Mouse (Mus musculus) large intestine, adult 2 months (tissue): Measurements from ENCODE around the gene Sprr2i. TPM values are rescaled to one million over a fixed set of nuclear protein-coding genes. Genes with fewer than 3 reads are reported as not detected.

ENCODE experiments used
- DNase-seq: peaks from one replicate; pipeline ENCODE4 v3.0.0-alpha.2; 2012; ENCODE audit warnings: low read depth, low spot score
- WGBS: fragments of 180-500 bp; shearing (Covaris S2); methylation state at CpG from one replicate; pipeline ENCODE4 v1.1.7; 2018; 5-methylcytosine and 5-hydroxymethylcytosine counted together
- polyA plus RNA-seq: library from polyadenylated mRNA; depleted of rRNA; stranded (reverse); fragments of >200 nt; gene quantifications from 2 replicates; pipeline ENCODE4 v1.2.3, GENCODE M21; 2012; rRNA removed

Sprr2i gene
- polyA plus RNA-seq, result not detected in 2 replicates

DNA sequence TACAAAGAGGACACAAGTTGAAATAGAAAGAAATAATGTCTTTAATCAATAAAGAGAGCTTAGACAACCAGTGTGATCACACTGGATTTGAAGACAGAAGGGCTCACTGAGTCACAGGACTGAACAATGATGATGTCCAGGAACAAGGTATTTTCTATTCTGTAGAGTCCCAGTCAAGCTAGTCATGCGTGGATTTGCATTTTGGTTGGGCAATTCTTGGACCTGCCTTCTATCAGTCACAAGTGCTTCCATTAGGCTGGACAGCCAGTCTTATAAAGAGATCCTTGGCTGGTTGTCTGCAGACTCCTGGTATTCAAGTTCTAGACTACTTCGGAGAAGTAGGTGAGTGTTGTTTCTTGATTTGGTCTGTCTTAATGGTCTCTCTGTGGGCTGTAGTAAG, at the start of gene Sprr2i:
Gene Sprr2i, plus strand, starts transcription at position 301 of the 400 bp plus-strand sequence.
- WGBS, result 94% methylated on average over 2 of the region's 2 CpGs
- no peak for DNase-seq

DNA sequence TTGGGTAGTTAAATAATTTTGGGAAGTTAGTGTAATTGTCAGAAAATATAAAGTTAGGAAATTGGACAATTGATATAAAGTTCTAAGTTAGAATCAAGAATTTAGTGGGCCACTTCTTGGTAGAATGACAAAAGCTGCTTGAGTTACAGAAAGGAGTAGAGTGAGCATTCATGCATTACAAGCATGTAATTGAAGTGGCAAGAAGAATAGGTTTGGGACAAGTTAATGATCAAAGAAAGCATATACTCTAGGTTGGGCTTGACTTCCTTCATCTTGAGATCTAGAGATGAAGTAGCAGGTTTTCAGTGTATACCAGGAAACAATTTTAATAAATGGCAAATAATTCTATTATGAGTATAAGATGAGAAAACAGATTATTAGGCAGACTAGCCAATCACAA, 46.2 kb upstream of the Sprr2i start:
- DNase-seq, result no peak

DNA sequence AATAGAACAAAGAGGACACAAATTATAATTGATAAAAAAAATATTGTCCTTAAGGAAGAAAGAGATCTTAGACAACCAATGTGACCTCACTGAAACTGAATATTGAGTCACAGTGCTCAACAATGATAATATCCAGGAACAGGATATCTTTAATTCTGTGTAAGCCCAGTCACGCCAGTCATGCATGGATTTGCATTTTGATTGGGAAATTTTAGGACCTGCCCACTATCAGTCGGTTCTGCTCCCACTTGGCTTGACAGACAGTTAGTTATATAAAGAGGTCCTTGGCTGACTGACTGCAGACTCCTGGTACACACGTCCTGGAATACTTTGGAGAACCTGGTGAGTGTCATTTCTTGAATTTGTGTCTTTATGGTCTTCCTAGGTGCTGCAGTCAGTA, 42.9 kb upstream of the Sprr2i start, which contains the start of gene Sprr2f:
Gene Sprr2f, plus strand, starts transcription at position 301 of the 400 bp plus-strand sequence.
- WGBS, result 59% methylated on average over 3 of the region's 3 CpGs
- DNase-seq, result no peak

DNA sequence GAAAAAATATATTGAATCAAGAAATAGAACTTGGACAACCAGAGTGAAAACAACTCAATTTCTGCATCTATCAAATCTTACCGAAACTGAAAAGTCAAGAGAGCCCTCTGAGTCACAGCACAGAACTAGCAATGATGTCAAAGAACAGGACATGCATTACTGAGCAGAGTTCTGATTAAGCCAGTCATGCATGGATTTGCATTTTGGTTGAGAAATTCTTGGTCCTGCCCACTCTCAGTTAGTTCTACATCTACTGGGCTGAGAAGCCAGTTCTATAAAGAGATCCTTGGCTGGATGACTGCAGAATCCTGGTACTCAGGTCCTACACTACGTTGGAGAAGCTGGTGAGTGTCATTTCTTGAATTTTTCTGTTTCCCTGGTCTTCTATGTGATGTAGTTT, 34.2 kb upstream of the Sprr2i start:
- DNase-seq, result no peak
- 79% methylated on average over 2 of the region's 2 CpGs for whole genome bisulfite sequencing

DNA sequence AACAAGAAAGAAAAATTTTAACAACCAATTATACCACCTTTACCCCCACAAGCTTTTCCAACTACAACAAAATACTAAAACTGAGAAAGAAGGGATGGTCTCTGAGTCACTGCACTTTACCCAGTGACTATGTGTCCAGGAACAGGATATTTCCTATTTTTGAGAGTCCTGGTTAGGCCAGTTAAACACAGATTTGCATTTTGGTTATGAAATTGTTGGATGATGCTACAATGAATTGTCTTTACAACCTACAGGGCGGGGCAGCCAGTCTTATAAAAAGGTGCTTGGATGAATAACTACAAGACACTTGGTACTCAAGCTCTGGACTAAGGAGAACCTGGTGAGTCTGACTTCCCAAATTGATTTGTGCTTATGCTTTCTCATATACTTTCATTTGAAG, 22.4 kb upstream of the Sprr2i start, which contains the start of gene Sprr2h:
Gene Sprr2h, plus strand, starts transcription at position 301 of the 400 bp plus-strand sequence.
- 66% methylated on average over 1 of the region's 1 CpGs for WGBS
- no peak for DNase-seq

DNA sequence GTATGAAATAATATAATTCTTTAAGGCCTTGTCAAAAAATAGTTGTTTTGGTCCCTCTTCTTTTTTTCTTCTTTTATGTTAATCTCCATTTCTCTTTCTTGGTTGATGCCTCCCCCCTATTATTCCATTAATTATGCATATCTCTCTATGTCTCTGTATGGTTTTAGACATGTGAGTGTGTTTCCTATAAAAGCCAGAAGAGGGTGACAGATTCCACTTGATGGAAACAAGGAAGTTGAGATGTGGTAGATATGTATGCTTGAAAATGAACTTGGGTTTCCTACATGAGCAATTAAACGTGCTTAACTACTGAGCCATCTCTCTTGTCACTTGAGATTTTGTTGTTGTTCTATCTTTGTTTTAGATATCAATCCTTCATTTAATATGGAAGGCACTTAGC, 13.5 kb upstream of the Sprr2i start:
- DNase-seq, result no peak
- 24% methylated on average over 1 of the region's 1 CpGs for WGBS

DNA sequence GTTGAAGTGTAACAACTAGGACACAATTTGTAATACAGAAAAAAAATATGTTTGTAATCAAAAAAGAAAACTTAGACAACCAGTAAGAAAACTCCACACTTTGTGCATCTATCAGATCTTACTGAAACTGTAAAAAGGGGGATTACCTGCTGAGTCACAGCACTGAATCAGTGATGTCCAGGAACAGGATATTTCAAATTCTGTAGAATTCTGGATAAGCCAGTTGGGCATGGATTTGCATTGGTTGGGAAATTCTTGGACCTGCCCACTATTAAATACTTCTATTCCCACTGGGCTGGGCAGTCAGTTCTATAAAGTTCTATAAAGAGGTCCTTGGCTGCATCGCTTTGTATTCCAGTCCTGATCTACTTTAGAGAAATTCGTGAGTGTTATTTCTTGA, 10.0 kb downstream of the Sprr2i start, which contains the start of gene Sprr2j-ps:
Gene Sprr2j-ps, plus strand, starts transcription at position 301 of the 400 bp plus-strand sequence.
- 78% methylated on average over 2 of the region's 2 CpGs for WGBS
- no peak for DNase-seq

DNA sequence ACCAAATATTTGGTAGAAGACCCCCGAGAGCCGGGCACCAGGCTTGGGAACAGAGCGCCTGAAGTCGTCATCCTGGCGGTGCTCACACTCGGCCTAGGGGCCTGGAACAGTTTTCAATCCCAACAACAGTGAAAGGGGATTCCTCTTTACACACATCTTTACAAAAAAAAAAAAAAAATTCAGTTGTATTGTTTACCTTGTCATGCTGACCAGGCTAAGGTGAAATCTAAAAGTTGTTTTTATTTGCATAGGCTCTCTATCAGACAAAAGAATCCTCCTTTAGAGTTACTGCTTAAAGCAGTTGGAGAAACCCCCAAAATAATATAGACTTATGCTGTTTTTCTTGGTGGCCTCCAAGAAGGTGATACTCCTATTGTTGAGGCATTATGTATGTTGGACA, 21.5 kb downstream of the Sprr2i start, which contains the start of gene Gm9774:
Gene Gm9774, minus strand, starts transcription at position 101 of the 400 bp plus-strand sequence.
- DNase-seq, result no peak
- WGBS, result 92% methylated on average over 6 of the region's 6 CpGs

DNA sequence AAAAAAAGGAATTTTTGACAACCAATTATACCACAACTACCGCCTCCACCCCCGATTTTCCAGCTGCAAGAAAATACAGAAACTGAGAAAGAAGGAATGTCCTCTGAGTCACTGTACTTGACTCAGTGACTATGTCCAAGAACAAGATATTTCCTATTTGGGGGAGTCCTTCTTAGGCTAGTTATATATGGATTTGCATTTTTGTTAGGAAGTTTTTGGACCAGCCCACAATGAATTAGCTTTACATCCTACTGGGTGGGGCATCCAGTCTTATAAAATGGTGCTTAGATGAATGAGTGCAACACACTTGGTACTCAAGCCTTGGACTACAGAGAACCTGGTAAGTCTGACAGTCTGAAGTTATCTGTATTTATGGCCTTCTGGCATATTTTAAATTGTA, 24.5 kb downstream of the Sprr2i start, which contains the start of gene Sprr2k:
Gene Sprr2k, plus strand, starts transcription at position 301 of the 400 bp plus-strand sequence.
- 86% methylated on average over 2 of the region's 2 CpGs for WGBS
- no peak for DNase-seq

DNA sequence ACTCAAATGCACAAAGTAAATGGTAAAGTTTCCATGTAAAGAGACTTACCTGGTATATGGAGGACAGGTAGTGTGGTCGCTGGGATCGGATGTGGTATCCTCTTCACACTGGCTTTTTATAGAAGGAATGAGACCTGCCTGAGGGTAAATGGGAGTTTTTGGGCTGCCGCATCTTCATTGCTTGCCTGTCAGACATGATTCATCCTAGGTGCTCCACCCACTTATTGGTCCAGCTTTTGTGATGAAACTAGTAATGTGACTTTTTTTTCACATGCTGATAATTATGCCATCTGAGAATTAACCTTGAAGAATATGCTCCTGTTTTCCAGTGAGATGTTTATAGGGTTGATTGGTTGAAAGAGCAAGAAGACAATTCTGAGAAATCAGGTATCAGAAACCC, 30.9 kb downstream of the Sprr2i start, which contains the start of gene Sprr1b:
Gene Sprr1b, minus strand, starts transcription at position 101 of the 400 bp plus-strand sequence.
- no peak for DNase-seq
- WGBS, result 90% methylated on average over 3 of the region's 3 CpGs

DNA sequence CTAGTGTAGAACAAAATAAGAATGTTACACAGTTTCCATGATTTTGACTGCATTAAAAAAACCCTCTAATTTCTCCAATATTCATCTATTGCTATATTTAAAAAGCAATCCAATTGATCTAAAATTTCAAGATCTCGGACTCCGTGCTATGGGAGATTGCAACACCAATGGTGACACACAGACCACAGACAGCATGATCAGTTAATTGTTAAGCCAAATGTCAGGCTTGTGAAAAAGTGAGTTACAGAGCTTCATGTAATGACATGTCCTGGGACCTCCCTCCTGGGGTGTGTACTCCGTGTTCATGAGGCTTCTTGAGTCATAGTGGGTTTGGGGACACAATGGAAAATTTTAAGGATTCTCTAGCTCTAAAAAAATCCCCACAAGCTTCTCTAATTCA, 32.4 kb downstream of the Sprr2i start:
- DNase-seq, result no peak
- 69% methylated on average over 3 of the region's 3 CpGs for WGBS

DNA sequence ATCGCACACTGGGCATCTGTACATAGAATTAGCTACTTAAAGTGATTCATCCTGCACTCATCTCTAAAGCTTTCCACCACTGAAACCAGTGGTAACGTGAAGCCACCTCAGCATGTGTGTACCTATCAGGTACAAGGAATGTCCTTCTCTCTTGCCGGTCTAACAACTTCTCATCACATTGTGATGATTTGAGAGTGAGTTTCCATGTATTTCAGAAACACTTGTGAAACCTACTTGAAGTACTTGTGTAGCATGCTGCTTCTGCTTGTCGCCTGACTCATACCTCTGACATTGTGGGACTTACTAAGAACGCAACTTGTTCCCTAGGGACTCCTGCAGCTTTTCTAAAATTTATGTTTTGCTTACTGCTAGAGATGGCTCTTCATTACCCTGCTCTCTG, 47.4 kb downstream of the Sprr2i start:
- DNase-seq, result no peak
- 81% methylated on average over 5 of the region's 5 CpGs for WGBS

DNA sequence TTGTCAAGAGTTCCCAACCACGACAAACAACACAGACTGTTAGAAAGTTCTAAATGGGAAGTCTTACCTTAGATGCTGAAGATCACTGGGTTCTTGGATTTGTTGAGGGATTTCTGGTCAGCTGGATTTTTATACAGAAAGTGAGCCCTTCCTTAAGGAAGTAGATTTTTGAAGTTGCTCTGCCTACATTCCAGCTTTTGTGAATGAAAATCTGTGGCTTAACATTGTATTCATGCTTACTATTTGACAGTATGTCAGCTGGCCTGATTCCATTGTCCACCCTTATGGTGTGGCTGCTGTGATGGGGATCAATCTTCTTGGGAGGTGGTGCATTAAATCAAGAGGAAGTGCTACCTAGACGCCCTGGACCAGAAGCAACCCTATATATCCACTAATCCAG, 50.8 kb downstream of the Sprr2i start, which contains the start of gene Sprr3:
Gene Sprr3, minus strand, starts transcription at position 101 of the 400 bp plus-strand sequence.
- no peak for DNase-seq
- 51% methylated on average over 2 of the region's 2 CpGs for WGBS

Other genes starting within 250 kb of the Sprr2i start
- gene Sprr2a1, start 192.2 kb upstream of the Sprr2i start, polyA plus RNA-seq, result 53.2 and 93.1 TPM in 2 replicates
- gene Sprr2a2, start 192.1 kb upstream of the Sprr2i start, polyA plus RNA-seq, result 24,207 and 25,946 TPM in 2 replicates
- gene Sprr2a3, start 122.6 kb upstream of the Sprr2i start, polyA plus RNA-seq, result 210 and 226 TPM in 2 replicates
- not detected in 2 replicates for gene Sprr2b, start 91.4 kb upstream of the Sprr2i start, polyA plus RNA-seq
- gene Sprr2d, start 68.9 kb upstream of the Sprr2i start, polyA plus RNA-seq, result not detected in 2 replicates
- gene Sprr2e, start 55.8 kb upstream of the Sprr2i start, polyA plus RNA-seq, result not detected in 2 replicates
- gene Sprr2f, start 42.8 kb upstream of the Sprr2i start, polyA plus RNA-seq, result not detected in 2 replicates
- 0.16 TPM in 1 of 2 replicates, not detected in the other for gene Sprr2h, start 22.3 kb upstream of the Sprr2i start, polyA plus RNA-seq
- gene Sprr2j-ps, start 10.1 kb downstream of the Sprr2i start, polyA plus RNA-seq, result not detected in 2 replicates
- gene Gm9774, start 21.4 kb downstream of the Sprr2i start, polyA plus RNA-seq, result 7.5 and 8.2 TPM in 2 replicates
- gene Sprr2k, start 24.6 kb downstream of the Sprr2i start, polyA plus RNA-seq, result not detected in 2 replicates
- gene Sprr1b, start 30.8 kb downstream of the Sprr2i start, polyA plus RNA-seq, result not detected in 2 replicates
- gene Sprr3, start 50.7 kb downstream of the Sprr2i start, polyA plus RNA-seq, result 0.37 TPM in 1 of 2 replicates, not detected in the other
- 8.5 and 16.7 TPM in 2 replicates for gene Sprr1a, start 77.9 kb downstream of the Sprr2i start, polyA plus RNA-seq
- gene Sprr4, start 92.5 kb downstream of the Sprr2i start, polyA plus RNA-seq, result not detected in 2 replicates
- gene 2310046K23Rik, start 126.5 kb downstream of the Sprr2i start, polyA plus RNA-seq, result not detected in 2 replicates
- gene Ivl, start 165.7 kb downstream of the Sprr2i start, polyA plus RNA-seq, result not detected in 2 replicates
- gene Smcp, start 181.0 kb downstream of the Sprr2i start, polyA plus RNA-seq, result 0.69 TPM in 1 of 2 replicates, not detected in the other
- not detected in 2 replicates for gene 2210017I01Rik, start 199.5 kb downstream of the Sprr2i start, polyA plus RNA-seq
- not detected in 2 replicates for gene Lce6a, start 213.7 kb downstream of the Sprr2i start, polyA plus RNA-seq
- not detected in 2 replicates for gene Lce1a1, start 240.3 kb downstream of the Sprr2i start, polyA plus RNA-seq
- gene Lce1b, start 248.9 kb downstream of the Sprr2i start, polyA plus RNA-seq, result 0.15 TPM in 1 of 2 replicates, not detected in the other